Mouse (Mus musculus) heart, embryonic 16.5 days (tissue): Measurements from ENCODE around the gene Cdh11. TPM values are rescaled to one million over a fixed set of nuclear protein-coding genes. Genes with fewer than 3 reads are reported as not detected.

ENCODE experiments used
- ATAC-seq: fragments of 200-750 bp; cut with Nextera tagmentation; replicated peaks from 2 replicates; pipeline ENCODE4 v1.8.0; 2017; ENCODE audit warnings: moderate number of reproducible peaks; ENCODE audit not compliant: insufficient read depth, low FRiP score; ENCODE audit errors: extremely low read depth
- H3K27ac ChIP-seq: fragments of 300-500 bp; sonication (generic); 2 replicates; pipeline ENCODE4 v1.5.1; 2014; ENCODE audit warnings: mild to moderate bottlenecking, low read length, control low read depth, moderate library complexity
- H3K27me3 ChIP-seq: fragments of 300-500 bp; sonication (generic); 2 replicates; pipeline ENCODE4 v1.6.1; 2014; ENCODE audit warnings: low read length, mixed read lengths; ENCODE audit not compliant: control insufficient read depth, insufficient read depth
- H3K36me3 ChIP-seq: fragments of 300-500 bp; sonication (generic); 2 replicates; pipeline ENCODE4 v1.6.1; 2014; ENCODE audit not compliant: control insufficient read depth, insufficient read depth
- H3K4me1 ChIP-seq: fragments of 300-500 bp; sonication (generic); 2 replicates; pipeline ENCODE4 v1.6.1; 2014; ENCODE audit warnings: low read length, mixed read lengths; ENCODE audit not compliant: control insufficient read depth, insufficient read depth
- H3K4me2 ChIP-seq: fragments of 300-500 bp; sonication (generic); 2 replicates; pipeline ENCODE4 v1.6.1; 2014; ENCODE audit warnings: low read depth, mild to moderate bottlenecking, control low read depth, low read length
- H3K4me3 ChIP-seq: fragments of 300-500 bp; sonication (generic); 2 replicates; pipeline ENCODE4 v1.5.1; 2014; ENCODE audit warnings: mild to moderate bottlenecking, control low read depth, low read length
- H3K9ac ChIP-seq: fragments of 300-500 bp; sonication (generic); 2 replicates; pipeline ENCODE4 v1.6.1; 2014; ENCODE audit warnings: low read length, control low read depth
- H3K9me3 ChIP-seq: fragments of 300-500 bp; sonication (generic); replicated peaks from 2 replicates; pipeline ENCODE4 v1.6.1; 2016; ENCODE audit warnings: low read length; ENCODE audit not compliant: control insufficient read depth
- WGBS: fragments of 180-500 bp; shearing (Covaris S2); extraction: QIAGEN DNeasy Blood & Tissue Kit; methylation state at CpG from one replicate; pipeline ENCODE4 v1.1.7; 2014; 5-methylcytosine and 5-hydroxymethylcytosine counted together
- microRNA-seq: library from miRNA; unstranded; fragments of <30 nt; microRNA quantifications from one replicate; pipeline ENCODE4, GENCODE M21; 2017
- polyA plus RNA-seq: library from polyadenylated mRNA; unstranded; fragments of >200 nt; fragmentation: Nextera tagmentation; extraction: Ambion mirVana; gene quantifications from 2 replicates; pipeline ENCODE4 v1.2.1, GENCODE M21; 2015

Gene Cdh11
- polyA plus RNA-seq, 1 experiment from 2014 or later: 44.2 TPM

GRCm38 (mm10) chr8:102596523-102596922 lies 188.9 kb downstream of the Cdh11 start:
- Histone ChIP-seq H3K9ac (no peak overlapping the region), H3K4me2 (no peak overlapping the region), H3K9me3 (no peaks in the 10 kb centered on the region), H3K27ac (peak overlapping the region; percentile 59), H3K36me3 (no peaks in the 10 kb centered on the region), H3K27me3 (no peaks in the 10 kb centered on the region), H3K4me1 (peaks cover 8% of the 10 kb centered on the region), H3K4me3 (no peak overlapping the region)
- ATAC-seq: peak; percentile 91
- WGBS: 1% methylated on average over 3 of the region's 3 CpGs

DNA sequence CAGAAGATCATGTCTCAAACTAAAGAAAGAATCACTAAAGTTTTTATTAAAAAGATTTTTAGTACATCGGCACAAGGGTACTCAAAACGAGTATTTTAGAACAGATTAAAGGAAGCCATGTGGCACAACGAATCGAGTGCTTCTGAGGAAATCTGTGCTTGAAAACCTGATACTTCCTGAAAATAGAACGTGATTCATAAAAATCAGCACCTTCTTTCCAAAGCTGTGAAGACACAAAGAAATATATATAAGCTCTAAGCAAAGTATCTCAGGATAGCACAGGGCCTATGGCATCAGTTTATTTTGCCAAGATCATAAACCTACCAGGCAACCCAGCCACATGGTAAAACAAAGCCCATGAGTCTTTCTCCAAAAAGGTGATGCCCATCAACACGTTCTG lies 191.5 kb downstream of the Cdh11 start:
- 82% methylated on average over 6 of the region's 6 CpGs for WGBS
- Histone ChIP-seq H3K9me3 (no peaks in the 10 kb centered on the region), H3K4me3 (no peak overlapping the region), H3K4me1 (peaks cover 8% of the 10 kb centered on the region), H3K27ac (no peak overlapping the region), H3K4me2 (no peak overlapping the region), H3K9ac (no peak overlapping the region), H3K36me3 (no peaks in the 10 kb centered on the region), H3K27me3 (no peaks in the 10 kb centered on the region)
- no peak for ATAC-seq

Small RNAs within 50 kb of the gene (microRNA-seq; reads per million reads assigned to microRNA genes)
- gene Gm26301: not detected
